Mouse (Mus musculus): ENCODE data around the gene Scnm1. TPM values are rescaled to one million over a fixed set of nuclear protein-coding genes. Genes with fewer than 3 reads are reported as not detected.
A peak's percentile ranks its signal among the peaks of the same experiment; 100 is the strongest.

Gene Scnm1
- total and polyA plus RNA-seq, 3 experiments = 50.5 to 59.2 (median 53.1) TPM

DNA sequence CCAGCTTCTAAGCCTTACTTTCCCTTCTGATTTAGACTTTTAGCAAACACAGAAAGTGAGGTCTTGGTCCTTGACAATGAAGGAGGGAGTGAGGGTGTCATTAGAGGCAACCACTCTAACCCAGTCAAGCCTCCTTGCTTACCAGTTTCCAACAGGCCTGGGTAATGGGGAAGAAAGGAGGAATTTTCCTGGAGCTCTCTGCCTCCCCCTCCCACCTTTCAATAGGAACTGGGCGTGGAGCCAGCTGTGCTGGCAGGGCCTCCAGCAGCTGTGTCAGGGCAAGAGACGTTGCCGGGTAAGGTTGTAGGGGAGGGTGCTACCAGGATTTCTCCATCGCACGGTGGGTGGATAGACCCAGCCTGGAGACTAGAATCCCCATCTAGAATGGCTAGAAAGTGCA, 8.8 kb downstream of the Scnm1 start:
- Histone ChIP-seq H3K27ac (ENCODE audit: insufficient read depth, low read depth) (no peak overlapping the region), H3K4me3 (replicated peaks in 1 of 3; ENCODE audit: low read depth in 2 of 3, low read length in 2 of 3, poor library complexity in 1 of 3) (no peak overlapping the region), H3K9ac (ENCODE audit: insufficient read depth, low read depth) (no peak overlapping the region), H3K9me3 (replicated peaks; ENCODE audit: low read length) (no peaks in the 10 kb centered on the region), H3K36me3 (replicated peaks in 1 of 2; ENCODE audit: control insufficient read depth in 1 of 2, insufficient read depth in 1 of 2, low read length in 1 of 2) (peaks cover 38 to 76% of the 10 kb centered on the region in 2 experiments), H3K79me2 (replicated peaks; ENCODE audit: control insufficient read depth, extremely low read depth, insufficient read depth, poor library complexity, severe bottlenecking) (no peaks in the 10 kb centered on the region), H3K27me3 (replicated peaks) (no peaks in the 10 kb centered on the region), H3K4me2 (ENCODE audit: insufficient read depth, low read depth, poor library complexity, severe bottlenecking) (no peak overlapping the region), H3K4me1 (ENCODE audit: control insufficient read depth in 1 of 2, insufficient read depth in 2 of 2) (no peaks in the 10 kb centered on the region)
- TF ChIP-seq PAX5 (IDR thresholded peaks at IDR 0.05; ENCODE audit: low read length) = no peak
- TF ChIP-seq JUND (conservative IDR thresholded peaks at IDR 0.05; ENCODE audit: low read depth, low read length) = no peak
- TF ChIP-seq MAX (IDR thresholded peaks at IDR 0.05; ENCODE audit: low read length) = no peak
- no peak for TF ChIP-seq ZKSCAN1 (IDR thresholded peaks at IDR 0.05; ENCODE audit: borderline replicate concordance, low read depth, low read length)
- no peak for TF ChIP-seq USF1 (IDR thresholded peaks at IDR 0.05; ENCODE audit: low read depth, low read length)
- no peak for TF ChIP-seq ZNF384 (IDR thresholded peaks at IDR 0.05; ENCODE audit: low read depth, low read length)
- no peak for TF ChIP-seq CHD1 (IDR thresholded peaks at IDR 0.05; ENCODE audit: low read depth, low read length)
- TF ChIP-seq KAT2A (IDR thresholded peaks at IDR 0.05; ENCODE audit: insufficient replicate concordance, low read length) = no peak
- no peak for TF ChIP-seq MEF2A (IDR thresholded peaks at IDR 0.05; ENCODE audit: borderline replicate concordance, low read depth, low read length)
- TF ChIP-seq ZC3H11A (IDR thresholded peaks at IDR 0.05; ENCODE audit: low read depth, low read length) = no peak
- TF ChIP-seq ELF1 (IDR thresholded peaks at IDR 0.05; ENCODE audit: low read depth, low read length) = no peak
- no peak for TF ChIP-seq E2F4 (IDR thresholded peaks at IDR 0.05; ENCODE audit: insufficient replicate concordance, low read depth, low read length)
- in situ Hi-C loops (cut with MboI; ENCODE audit: low pct_ligation_motif_present, low pct_unique_long_range_greater_than_20kb, low sequenced_read_pairs) (no loop called here), dilution Hi-C loops (cut with MboI; ENCODE audit: extremely low pct_ligation_motif_present, extremely low pct_unique_long_range_greater_than_20kb, low sequenced_read_pairs) (no loop called here)
- DNase-seq (ENCODE audit: extremely low read depth) = no peak

- H3K27ac ChIP-seq (ENCODE audit: insufficient read depth, low read depth) = no peak within 1 kb of the TSS
- no peaks in the 10 kb centered on the region for H3K9me3 ChIP-seq (replicated peaks; ENCODE audit: low read length)
Observed at GRCm38 (mm10) chr3:95124246-95124645, 9.6 kb downstream of the Scnm1 start, which contains the start of gene Tmod4. Gene Tmod4 (plus strand): TSS chr3:95124476.

DNA sequence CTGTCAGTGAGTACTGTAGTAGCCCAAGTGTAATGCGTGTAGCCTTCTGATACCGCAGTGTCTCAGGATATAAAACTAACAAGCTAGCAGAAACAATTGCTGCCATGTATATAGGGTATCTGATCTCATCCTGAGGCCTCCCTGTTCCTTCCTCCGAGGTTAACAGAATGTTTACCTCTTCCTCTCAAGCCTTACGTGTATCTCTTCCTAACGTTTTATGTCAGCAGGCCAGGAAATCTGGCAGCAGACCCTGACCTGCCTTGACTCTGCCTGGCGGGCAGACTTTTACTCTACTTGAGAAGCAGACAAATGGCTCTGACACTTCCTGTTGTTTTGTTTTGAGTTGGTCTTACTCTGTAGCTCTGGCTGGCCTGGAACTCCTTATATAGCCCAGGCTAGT, 12.2 kb downstream of the Scnm1 start:
- in situ Hi-C loops (cut with MboI; ENCODE audit: low pct_ligation_motif_present, low pct_unique_long_range_greater_than_20kb, low sequenced_read_pairs) (no loop called here), dilution Hi-C loops (cut with MboI; ENCODE audit: extremely low pct_ligation_motif_present, extremely low pct_unique_long_range_greater_than_20kb, low sequenced_read_pairs) (no loop called here)
- no peak for TF ChIP-seq MAFK (IDR thresholded peaks at IDR 0.05; ENCODE audit: insufficient replicate concordance, low read length)
- no peak for TF ChIP-seq PAX5 (IDR thresholded peaks at IDR 0.05; ENCODE audit: low read length)
- TF ChIP-seq MAZ (IDR thresholded peaks at IDR 0.05; ENCODE audit: low read depth, low read length) = no peak
- no peak for TF ChIP-seq ZNF384 (IDR thresholded peaks at IDR 0.05; ENCODE audit: low read depth, low read length)
- no peak for TF ChIP-seq TBP (conservative IDR thresholded peaks at IDR 0.05; ENCODE audit: low read depth, low read length)
- TF ChIP-seq HCFC1 (IDR thresholded peaks at IDR 0.05; ENCODE audit: low read depth, low read length) = no peak
- no peaks in the 10 kb centered on the region for H3K79me2 ChIP-seq (replicated peaks; ENCODE audit: control insufficient read depth, extremely low read depth, insufficient read depth, poor library complexity, severe bottlenecking)
- H3K27ac ChIP-seq (ENCODE audit: insufficient read depth, low read depth) = no peak overlapping the region
- H3K27me3 ChIP-seq (replicated peaks) = no peaks in the 10 kb centered on the region
- no peaks in the 10 kb centered on the region for H3K9me3 ChIP-seq (replicated peaks; ENCODE audit: low read length)
- no peak overlapping the region for H3K4me2 ChIP-seq (ENCODE audit: insufficient read depth, low read depth, poor library complexity, severe bottlenecking)
- no peak for DNase-seq (ENCODE audit: extremely low read depth)
- H3K4me1 ChIP-seq (ENCODE audit: control insufficient read depth in 1 of 2, insufficient read depth in 2 of 2) = no peaks in the 10 kb centered on the region
- H3K9ac ChIP-seq (ENCODE audit: insufficient read depth, low read depth) = no peak overlapping the region
- peaks cover 43 to 78% of the 10 kb centered on the region in 2 experiments for H3K36me3 ChIP-seq (replicated peaks in 1 of 2; ENCODE audit: control insufficient read depth in 1 of 2, insufficient read depth in 1 of 2, low read length in 1 of 2)
- no peak overlapping the region for H3K4me3 ChIP-seq (replicated peaks in 1 of 3; ENCODE audit: low read depth in 2 of 3, low read length in 2 of 3, poor library complexity in 1 of 3)

More at GRCm38 (mm10) chr3:95124246-95124645, 9.6 kb downstream of the Scnm1 start, which contains the start of gene Tmod4:
- Histone ChIP-seq H3K4me2 (ENCODE audit: insufficient read depth, low read depth, poor library complexity, severe bottlenecking) (no peak within 1 kb of the TSS), H3K9ac (ENCODE audit: insufficient read depth, low read depth) (no peak within 1 kb of the TSS), H3K79me2 (replicated peaks; ENCODE audit: control insufficient read depth, extremely low read depth, insufficient read depth, poor library complexity, severe bottlenecking) (no peaks in the 10 kb centered on the region), H3K4me1 (ENCODE audit: control insufficient read depth in 1 of 2, insufficient read depth in 2 of 2) (no peaks in the 10 kb centered on the region), H3K4me3 (replicated peaks in 1 of 3; ENCODE audit: low read depth in 2 of 3, low read length in 2 of 3, poor library complexity in 1 of 3) (no peak within 1 kb of the TSS), H3K27me3 (replicated peaks) (no peaks in the 10 kb centered on the region), H3K36me3 (replicated peaks in 1 of 2; ENCODE audit: control insufficient read depth in 1 of 2, insufficient read depth in 1 of 2, low read length in 1 of 2) (peaks cover 41 to 76% of the 10 kb centered on the region in 2 experiments)
- DNase-seq (ENCODE audit: extremely low read depth) = no peak
- dilution Hi-C loops (cut with MboI; ENCODE audit: extremely low pct_ligation_motif_present, extremely low pct_unique_long_range_greater_than_20kb, low sequenced_read_pairs) = no loop called here
- TF ChIP-seq NELFE (IDR thresholded peaks at IDR 0.05; ENCODE audit: low read depth, low read length) (no peak), RAD21 (IDR thresholded peaks at IDR 0.05; ENCODE audit: low read depth, low read length) (peak; percentile 9), ETS1 (conservative IDR thresholded peaks at IDR 0.05; ENCODE audit: low read depth, low read length) (no peak), CTCF (conservative IDR thresholded peaks at IDR 0.05 in 1 of 2, IDR thresholded peaks at IDR 0.05 in 1 of 2; ENCODE audit: low read depth in 2 of 2, low read length in 2 of 2) (peak; percentile 59 to 62), MXI1 (IDR thresholded peaks at IDR 0.05; ENCODE audit: low read depth, low read length) (no peak)
- in situ Hi-C loops (cut with MboI; ENCODE audit: low pct_ligation_motif_present, low pct_unique_long_range_greater_than_20kb, low sequenced_read_pairs) = no loop called here

Data from CH12.LX (cell line).